Mouse (Mus musculus): ENCODE measurements around the gene Fbxo46.

- TF ChIP-seq CTCF (IDR thresholded peaks at IDR 0.05; ENCODE audit: low read depth) (no peak), EP300 (IDR thresholded peaks at IDR 0.05; ENCODE audit: low read depth) (no peak)
Observed at GRCm38 (mm10) chr7:19180862-19181429, 61.3 kb downstream of the Fbxo46 start.
